Mouse (Mus musculus) CH12.LX (cell line): ENCODE data around the gene Cwc22. TPM values are rescaled to one million over a fixed set of nuclear protein-coding genes. Genes with fewer than 3 reads are reported as not detected.

Experiments used
- DNase-seq: peaks from one replicate; pipeline ENCODE4 v3.0.0-alpha.2; 2013; ENCODE audit errors: extremely low read depth
- H3K27ac ChIP-seq: 2 replicates; pipeline ENCODE4 v1.5.1; 2012; ENCODE audit warnings: low read depth, mild to moderate bottlenecking, control low read depth, moderate library complexity; ENCODE audit not compliant: insufficient read depth
- H3K27me3 ChIP-seq: replicated peaks from 2 replicates; pipeline ENCODE3; 2012; ENCODE audit warnings: inconsistent platforms
- H3K36me3 ChIP-seq, 2 experiments: replicated peaks in 1 of 2; 2 replicates each; pipeline versions ENCODE3 to v1.6.1; 2012; ENCODE audit warnings: inconsistent platforms in 1 of 2, low read length in 1 of 2, mild to moderate bottlenecking in 1 of 2, mixed read lengths in 1 of 2, moderate library complexity in 1 of 2; ENCODE audit not compliant: control insufficient read depth in 1 of 2, insufficient read depth in 1 of 2
- H3K4me1 ChIP-seq, 2 experiments: 2 replicates each; pipeline ENCODE4 v1.6.1; 2012; ENCODE audit warnings: inconsistent platforms in 1 of 2, moderate library complexity in 1 of 2; ENCODE audit not compliant: insufficient read depth in 2 of 2, control insufficient read depth in 1 of 2
- H3K4me2 ChIP-seq: 2 replicates; pipeline ENCODE4 v1.6.1; 2012; ENCODE audit warnings: low read depth, mild to moderate bottlenecking, control low read depth; ENCODE audit not compliant: poor library complexity, insufficient read depth, severe bottlenecking
- H3K4me3 ChIP-seq, 3 experiments: fragments of 150-350 bp in 1 of 3; sonication (generic) in 1 of 3; replicated peaks in 1 of 3; 2 replicates each; pipeline versions ENCODE3 to v1.5.1; 2011 to 2012; ENCODE audit warnings: low read depth in 2 of 3, low read length in 2 of 3, mild to moderate bottlenecking in 2 of 3, moderate library complexity in 2 of 3, control low read depth in 1 of 3, improper control_type of control experiment in 1 of 3, inconsistent platforms in 1 of 3, mixed read lengths in 1 of 3; ENCODE audit not compliant: poor library complexity in 1 of 3
- H3K79me2 ChIP-seq: replicated peaks from 2 replicates; pipeline ENCODE4 v1.6.1; 2012; ENCODE audit warnings: mild to moderate bottlenecking, moderate library complexity; ENCODE audit not compliant: control insufficient read depth, poor library complexity, insufficient read depth, severe bottlenecking; ENCODE audit errors: extremely low read depth
- H3K9ac ChIP-seq: 2 replicates; pipeline ENCODE4 v1.6.1; 2012; ENCODE audit warnings: low read depth, mild to moderate bottlenecking, control low read depth, moderate library complexity; ENCODE audit not compliant: insufficient read depth
- H3K9me3 ChIP-seq: replicated peaks from 2 replicates; pipeline ENCODE3; 2012; ENCODE audit warnings: low read length, inconsistent platforms, mixed read lengths
- BHLHE40 ChIP-seq: IDR thresholded peaks from 2 replicates; pipeline ENCODE4 v1.6.1; 2011; ENCODE audit warnings: mild to moderate bottlenecking, low read depth, low read length, improper control_type of control experiment
- CHD2 ChIP-seq: IDR thresholded peaks from 2 replicates; pipeline ENCODE4 v1.6.1; 2011; ENCODE audit warnings: low read length, improper control_type of control experiment
- CTCF ChIP-seq, 2 experiments: IDR thresholded peaks in 1 of 2; conservative IDR thresholded peaks in 1 of 2; 2 replicates each; pipeline ENCODE4 v1.5.1; 2011 to 2012; ENCODE audit warnings: low read depth in 2 of 2, low read length in 2 of 2, improper control_type of control experiment in 1 of 2, inconsistent platforms in 1 of 2, mild to moderate bottlenecking in 1 of 2, moderate library complexity in 1 of 2
- E2F4 ChIP-seq: IDR thresholded peaks from 2 replicates; pipeline ENCODE4 v1.6.1; 2011; ENCODE audit warnings: low read depth, low read length, improper control_type of control experiment; ENCODE audit not compliant: insufficient replicate concordance
- EP300 ChIP-seq: IDR thresholded peaks from 2 replicates; pipeline ENCODE4 v1.6.1; 2011; ENCODE audit warnings: low read length, improper control_type of control experiment
- HCFC1 ChIP-seq: IDR thresholded peaks from 2 replicates; pipeline ENCODE4 v1.6.1; 2012; ENCODE audit warnings: low read depth, mild to moderate bottlenecking, inconsistent platforms, low read length, improper control_type of control experiment
- IRF4 ChIP-seq: IDR thresholded peaks from 2 replicates; pipeline ENCODE4 v1.6.1; 2014; ENCODE audit warnings: low read depth, mild to moderate bottlenecking, inconsistent platforms, low read length, improper control_type of control experiment
- JUND ChIP-seq: conservative IDR thresholded peaks from 2 replicates; pipeline ENCODE4 v1.6.1; 2011; ENCODE audit warnings: low read depth, low read length, improper control_type of control experiment
- KAT2A ChIP-seq: IDR thresholded peaks from 2 replicates; pipeline ENCODE4 v1.6.1; 2012; ENCODE audit warnings: low read length, improper control_type of control experiment, inconsistent platforms; ENCODE audit not compliant: insufficient replicate concordance
- MAFK ChIP-seq: IDR thresholded peaks from 2 replicates; pipeline ENCODE4 v1.6.1; 2011; ENCODE audit warnings: low read length, improper control_type of control experiment; ENCODE audit not compliant: insufficient replicate concordance
- MAZ ChIP-seq: IDR thresholded peaks from 2 replicates; pipeline ENCODE4 v1.6.1; 2012; ENCODE audit warnings: low read depth, mild to moderate bottlenecking, inconsistent platforms, low read length, improper control_type of control experiment, moderate library complexity
- MEF2A ChIP-seq: IDR thresholded peaks from 2 replicates; pipeline ENCODE4 v1.6.1; 2014; ENCODE audit warnings: low read depth, mild to moderate bottlenecking, inconsistent platforms, low read length, improper control_type of control experiment, borderline replicate concordance
- MYC ChIP-seq: IDR thresholded peaks from 2 replicates; pipeline ENCODE4 v1.6.1; 2011; ENCODE audit warnings: low read depth, mild to moderate bottlenecking, improper control_type of control experiment, low read length
- PAX5 ChIP-seq: IDR thresholded peaks from 2 replicates; pipeline ENCODE4 v1.6.1; 2012; ENCODE audit warnings: low read length, inconsistent platforms, mixed read lengths
- POLR2A ChIP-seq: IDR thresholded peaks from 2 replicates; pipeline ENCODE4 v1.6.1; 2011; ENCODE audit warnings: low read depth, mild to moderate bottlenecking, improper control_type of control experiment, low read length
- POLR2AphosphoS2 ChIP-seq: IDR thresholded peaks from 2 replicates; pipeline ENCODE4 v1.6.1; 2011; ENCODE audit warnings: low read depth, low read length, improper control_type of control experiment
- RCOR1 ChIP-seq: conservative IDR thresholded peaks from 2 replicates; pipeline ENCODE4 v1.6.1; 2012; ENCODE audit warnings: low read depth, mild to moderate bottlenecking, inconsistent platforms, low read length, improper control_type of control experiment
- ZC3H11A ChIP-seq: IDR thresholded peaks from 2 replicates; pipeline ENCODE4 v1.6.1; 2012; ENCODE audit warnings: low read depth, mild to moderate bottlenecking, inconsistent platforms, low read length, improper control_type of control experiment
- ZMIZ1 ChIP-seq: IDR thresholded peaks from 2 replicates; pipeline ENCODE4 v1.6.1; 2012; ENCODE audit warnings: low read depth, mild to moderate bottlenecking, inconsistent platforms, low read length, improper control_type of control experiment
- ZNF384 ChIP-seq: IDR thresholded peaks from 2 replicates; pipeline ENCODE4 v1.6.1; 2012; ENCODE audit warnings: low read depth, low read length, improper control_type of control experiment, inconsistent platforms
- dilution Hi-C: fragments of 300-500 bp; cut with MboI; formaldehyde crosslinking; loops from 2 replicates; pipeline ENCODE4 v1.14.3; 2020; ENCODE audit warnings: low sequenced_read_pairs; ENCODE audit not compliant: extremely low pct_unique_long_range_greater_than_20kb, extremely low pct_ligation_motif_present
- in situ Hi-C: fragments of 300-500 bp; cut with MboI; formaldehyde crosslinking; loops from 3 replicates; pipeline ENCODE4 v1.14.3; 2019; ENCODE audit warnings: low sequenced_read_pairs, low pct_ligation_motif_present, low pct_unique_long_range_greater_than_20kb, mixed read lengths
- polyA plus RNA-seq: library from polyadenylated mRNA; unstranded; fragments of >175 nt; gene quantifications from 2 replicates; pipeline ENCODE4 v1.2.1, GENCODE M21; 2012; ENCODE audit warnings: low read depth; ENCODE audit not compliant: insufficient read length
- total RNA-seq, 2 experiments: library from RNA; depleted of rRNA; stranded (reverse); fragments of 300-350 nt in 1 of 2; fragments of >200 nt in 1 of 2; gene quantifications; 2 replicates each; pipeline ENCODE4 v1.2.3; 2012 to 2014

Cwc22 gene
- total and polyA plus RNA-seq, 3 experiments = 51.3 to 74.5 (median 53.2) TPM

- H3K36me3 ChIP-seq = peaks cover 43 to 77% of the 10 kb centered on the region in 2 experiments
- TF ChIP-seq ZC3H11A (no peak), PAX5 (no peak), MAFK (no peak), CTCF (conservative IDR thresholded peaks at IDR 0.05 in 1 of 2, IDR thresholded peaks at IDR 0.05 in 1 of 2; ENCODE audit: low read depth in 2 of 2, low read length in 2 of 2) (no peak), RCOR1 (no peak), MEF2A (no peak)
- H3K4me3 ChIP-seq = no peak overlapping the region
- dilution Hi-C loops = no loop called here
- no peak for DNase-seq
- H3K9me3 ChIP-seq = no peaks in the 10 kb centered on the region
- H3K9ac ChIP-seq = no peak overlapping the region
- H3K27me3 ChIP-seq = no peaks in the 10 kb centered on the region
- no peak overlapping the region for H3K27ac ChIP-seq
- no peaks in the 10 kb centered on the region for H3K4me1 ChIP-seq
- no peak overlapping the region for H3K4me2 ChIP-seq
- in situ Hi-C loops = no loop called here
- H3K79me2 ChIP-seq = no peaks in the 10 kb centered on the region
Observed at GRCm38 (mm10) chr2:77907164-77907563, 39.0 kb downstream of the Cwc22 start.

- no peak overlapping the region for H3K4me2 ChIP-seq
- dilution Hi-C loops (no loop called here), in situ Hi-C loops (no loop called here)
- H3K36me3 ChIP-seq = peaks cover 44 to 75% of the 10 kb centered on the region in 2 experiments
- no peak for DNase-seq
- H3K27me3 ChIP-seq = no peaks in the 10 kb centered on the region
- H3K4me1 ChIP-seq = no peaks in the 10 kb centered on the region
- H3K79me2 ChIP-seq = no peaks in the 10 kb centered on the region
- no peak overlapping the region for H3K9ac ChIP-seq
- no peak for TF ChIP-seq ZNF384
- no peak for TF ChIP-seq KAT2A
- TF ChIP-seq BHLHE40 = no peak
- no peak for TF ChIP-seq E2F4
- no peak for TF ChIP-seq CHD2
- H3K9me3 ChIP-seq = no peaks in the 10 kb centered on the region
- H3K27ac ChIP-seq = no peak overlapping the region
- no peak overlapping the region for H3K4me3 ChIP-seq
Observed at GRCm38 (mm10) chr2:77905023-77905422, 41.2 kb downstream of the Cwc22 start.

GRCm38 (mm10) chr2:77904495-77904894 lies 41.7 kb downstream of the Cwc22 start:
- H3K9me3 ChIP-seq = no peaks in the 10 kb centered on the region
- no peak overlapping the region for H3K27ac ChIP-seq
- H3K79me2 ChIP-seq = no peaks in the 10 kb centered on the region
- no peaks in the 10 kb centered on the region for H3K4me1 ChIP-seq
- in situ Hi-C loops (no loop called here), dilution Hi-C loops (no loop called here)
- no peak for DNase-seq
- peaks cover 50 to 77% of the 10 kb centered on the region in 2 experiments for H3K36me3 ChIP-seq
- TF ChIP-seq ZMIZ1 (no peak), HCFC1 (no peak), MYC (no peak), JUND (no peak), POLR2AphosphoS2 (no peak), EP300 (no peak), POLR2A (no peak), PAX5 (no peak), CHD2 (no peak), MAZ (no peak), IRF4 (no peak)
- H3K9ac ChIP-seq = no peak overlapping the region
- no peak overlapping the region for H3K4me2 ChIP-seq
- no peaks in the 10 kb centered on the region for H3K27me3 ChIP-seq
- H3K4me3 ChIP-seq = no peak overlapping the region
